Mouse (Mus musculus) kidney, adult 11 months (tissue): ENCODE measurements around the gene Elovl1.

Experiments
- DNase-seq: peaks from one replicate; pipeline ENCODE4 v3.0.0; 2022

Elovl1 gene

GRCm38 (mm10) chr4:118429215-118429895 is 1.5 kb downstream of the Elovl1 start:
- peak; percentile 63 for DNase-seq

GRCm38 (mm10) chr4:118432332-118432731 is 4.4 kb downstream of the Elovl1 start:
- peak; percentile 82 for DNase-seq

- DNase-seq: peak; percentile 89
Measured at GRCm38 (mm10) chr4:118436820-118437603, 9.1 kb downstream of the Elovl1 start, which contains the start of gene Cdc20. Gene Cdc20 (minus strand): TSS chr4:118437352.

GRCm38 (mm10) chr4:118437829-118438253 is 9.9 kb downstream of the Elovl1 start:
- DNase-seq: no peak

GRCm38 (mm10) chr4:118445088-118445487 is 17.2 kb downstream of the Elovl1 start:
- DNase-seq: no peak

- peak; percentile 66 for DNase-seq
Measured at GRCm38 (mm10) chr4:118445781-118446414, 18.0 kb downstream of the Elovl1 start.

GRCm38 (mm10) chr4:118446415-118447153 is 18.7 kb downstream of the Elovl1 start:
- no peak for DNase-seq

- DNase-seq: no peak
Measured at GRCm38 (mm10) chr4:118457345-118457975, 29.6 kb downstream of the Elovl1 start, which contains the start of gene Mpl. Gene Mpl (minus strand): TSS chr4:118457513.

GRCm38 (mm10) chr4:118464956-118465355 is 37.1 kb downstream of the Elovl1 start:
- DNase-seq: no peak

GRCm38 (mm10) chr4:118465697-118466163 is 37.8 kb downstream of the Elovl1 start:
- peak; percentile 24 for DNase-seq

- no peak for DNase-seq
Measured at GRCm38 (mm10) chr4:118471281-118471680, 43.4 kb downstream of the Elovl1 start.

- no peak for DNase-seq
Measured at GRCm38 (mm10) chr4:118472687-118473086, 44.8 kb downstream of the Elovl1 start.

- no peak for DNase-seq
Measured at GRCm38 (mm10) chr4:118476773-118477530, 49.1 kb downstream of the Elovl1 start.
